Mouse (Mus musculus) hindbrain, embryonic 11.5 days (tissue): ENCODE measurements around the gene Olfr522. TPM values are rescaled to one million over a fixed set of nuclear protein-coding genes. Genes with fewer than 3 reads are reported as not detected.

ENCODE experiments used
- ATAC-seq: fragments of 200-750 bp; cut with Nextera tagmentation; 2 replicates; pipeline ENCODE4 v1.8.0; 2017; ENCODE audit warnings: mild to moderate bottlenecking, moderate TSS enrichment, moderate library complexity; ENCODE audit not compliant: low FRiP score
- DNase-seq: peaks from one replicate; pipeline ENCODE4 v3.0.0-alpha.2; 2015; ENCODE audit warnings: low spot score
- H3K27ac ChIP-seq: fragments of 300-500 bp; sonication (generic); 2 replicates; pipeline ENCODE4 v1.5.1; 2014; ENCODE audit warnings: mild to moderate bottlenecking, low read depth, low read length
- H3K27me3 ChIP-seq: fragments of 300-500 bp; sonication (generic); 2 replicates; pipeline ENCODE4 v1.6.1; 2014; ENCODE audit warnings: mild to moderate bottlenecking, low read length, moderate library complexity, mixed read lengths; ENCODE audit not compliant: control insufficient read depth, insufficient read depth
- H3K36me3 ChIP-seq: fragments of 300-500 bp; sonication (generic); 2 replicates; pipeline ENCODE4 v1.6.1; 2014; ENCODE audit warnings: mild to moderate bottlenecking, low read length, moderate library complexity, mixed read lengths; ENCODE audit not compliant: control insufficient read depth, insufficient read depth
- H3K4me1 ChIP-seq: fragments of 300-500 bp; sonication (generic); replicated peaks from 2 replicates; pipeline ENCODE4 v1.6.1; 2014; ENCODE audit warnings: low read length, mixed read lengths; ENCODE audit not compliant: control insufficient read depth, insufficient read depth
- H3K4me2 ChIP-seq: fragments of 300-500 bp; sonication (generic); replicated peaks from 2 replicates; pipeline ENCODE4 v1.6.1; 2014; ENCODE audit warnings: mild to moderate bottlenecking, low read depth, low read length
- H3K4me3 ChIP-seq: fragments of 300-500 bp; sonication (generic); 2 replicates; pipeline ENCODE4 v1.5.1; 2014; ENCODE audit warnings: low read depth, low read length
- H3K9ac ChIP-seq: fragments of 300-500 bp; sonication (generic); 2 replicates; pipeline ENCODE4 v1.6.1; 2014; ENCODE audit warnings: low read depth, low read length
- H3K9me3 ChIP-seq: fragments of 300-500 bp; sonication (generic); 2 replicates; pipeline ENCODE4 v1.6.1; 2016; ENCODE audit warnings: low read length; ENCODE audit not compliant: control insufficient read depth
- WGBS: fragments of 180-500 bp; shearing (Covaris S2); extraction: QIAGEN DNeasy Blood & Tissue Kit; methylation state at CpG from one replicate; pipeline ENCODE4 v1.1.7; 2014; 5-methylcytosine and 5-hydroxymethylcytosine counted together
- polyA plus RNA-seq: library from polyadenylated mRNA; unstranded; fragments of >200 nt; fragmentation: Nextera tagmentation; extraction: Ambion mirVana; gene quantifications from 2 replicates; pipeline ENCODE4 v1.2.1, GENCODE M21; 2014

Gene Olfr522
- polyA plus RNA-seq = not detected in 2 replicates

GRCm38 (mm10) chr7:140164664-140165063 is at the start of gene Olfr522:
Gene Olfr522 (minus strand): TSS chr7:140164764.
- H3K36me3 ChIP-seq = no peaks in the 10 kb centered on the region
- H3K4me1 ChIP-seq = no peaks in the 10 kb centered on the region
- H3K9ac ChIP-seq = no peak within 1 kb of the TSS
- ATAC-seq = no peak
- no peak within 1 kb of the TSS for H3K4me3 ChIP-seq
- 78% methylated on average over 7 of the region's 7 CpGs for WGBS
- H3K9me3 ChIP-seq = no peaks in the 10 kb centered on the region
- no peak within 1 kb of the TSS for H3K27ac ChIP-seq
- no peaks in the 10 kb centered on the region for H3K27me3 ChIP-seq
- no peak within 1 kb of the TSS for H3K4me2 ChIP-seq
- DNase-seq = no peak

GRCm38 (mm10) chr7:140213841-140214240 is 49.3 kb upstream of the Olfr522 start:
- DNase-seq = no peak
- no peak overlapping the region for H3K9ac ChIP-seq
- no peaks in the 10 kb centered on the region for H3K9me3 ChIP-seq
- H3K36me3 ChIP-seq = no peaks in the 10 kb centered on the region
- H3K4me1 ChIP-seq = no peaks in the 10 kb centered on the region
- H3K27me3 ChIP-seq = no peaks in the 10 kb centered on the region
- no peak overlapping the region for H3K4me2 ChIP-seq
- H3K27ac ChIP-seq = no peak overlapping the region
- no peak for ATAC-seq
- 83% methylated on average over 5 of the region's 5 CpGs for WGBS
- H3K4me3 ChIP-seq = no peak overlapping the region

GRCm38 (mm10) chr7:140208677-140209076 is 44.1 kb upstream of the Olfr522 start:
- 90% methylated on average over 3 of the region's 3 CpGs for WGBS
- Histone ChIP-seq H3K27me3 (no peaks in the 10 kb centered on the region), H3K36me3 (no peaks in the 10 kb centered on the region), H3K27ac (no peak overlapping the region), H3K9me3 (no peaks in the 10 kb centered on the region), H3K9ac (no peak overlapping the region), H3K4me3 (no peak overlapping the region), H3K4me1 (no peaks in the 10 kb centered on the region), H3K4me2 (no peak overlapping the region)
- ATAC-seq (no peak), DNase-seq (no peak)

- DNase-seq = no peak
Measured at GRCm38 (mm10) chr7:140208153-140208552, 43.6 kb upstream of the Olfr522 start.

GRCm38 (mm10) chr7:140206904-140207303 is 42.3 kb upstream of the Olfr522 start:
- no peaks in the 10 kb centered on the region for H3K9me3 ChIP-seq
- 89% methylated on average over 3 of the region's 3 CpGs for WGBS
- H3K27me3 ChIP-seq = no peaks in the 10 kb centered on the region

More at GRCm38 (mm10) chr7:140208153-140208552, 43.6 kb upstream of the Olfr522 start:
- 85% methylated on average over 8 of the region's 8 CpGs for WGBS
- Histone ChIP-seq H3K9ac (no peak overlapping the region), H3K27me3 (no peaks in the 10 kb centered on the region), H3K27ac (no peak overlapping the region), H3K4me1 (no peaks in the 10 kb centered on the region), H3K36me3 (no peaks in the 10 kb centered on the region), H3K4me3 (no peak overlapping the region), H3K4me2 (no peak overlapping the region), H3K9me3 (no peaks in the 10 kb centered on the region)
- ATAC-seq = no peak

GRCm38 (mm10) chr7:140205864-140206263 is 41.3 kb upstream of the Olfr522 start, which contains the start of gene Olfr524:
Gene Olfr524 (minus strand): TSS chr7:140205964.
- Histone ChIP-seq H3K4me3 (no peak within 1 kb of the TSS), H3K4me1 (no peaks in the 10 kb centered on the region), H3K9me3 (no peaks in the 10 kb centered on the region), H3K36me3 (no peaks in the 10 kb centered on the region), H3K9ac (no peak within 1 kb of the TSS), H3K4me2 (no peak within 1 kb of the TSS), H3K27me3 (no peaks in the 10 kb centered on the region), H3K27ac (no peak within 1 kb of the TSS)
- ATAC-seq (no peak), DNase-seq (no peak)

More at GRCm38 (mm10) chr7:140206904-140207303, 42.3 kb upstream of the Olfr522 start:
- Histone ChIP-seq H3K36me3 (no peaks in the 10 kb centered on the region), H3K4me1 (no peaks in the 10 kb centered on the region), H3K27ac (no peak overlapping the region), H3K9ac (no peak overlapping the region), H3K4me2 (no peak overlapping the region), H3K4me3 (no peak overlapping the region)
- DNase-seq (no peak), ATAC-seq (no peak)

GRCm38 (mm10) chr7:140201090-140201489 is 36.5 kb upstream of the Olfr522 start:
- no peak for DNase-seq
- WGBS = 91% methylated on average over 4 of the region's 4 CpGs
- H3K27ac ChIP-seq = no peak overlapping the region

GRCm38 (mm10) chr7:140196002-140196401 is 31.4 kb upstream of the Olfr522 start:
- 85% methylated on average over 8 of the region's 8 CpGs for WGBS
- no peaks in the 10 kb centered on the region for H3K27me3 ChIP-seq
- DNase-seq (no peak), ATAC-seq (no peak)
- no peaks in the 10 kb centered on the region for H3K36me3 ChIP-seq
- H3K4me1 ChIP-seq = no peaks in the 10 kb centered on the region
- no peak overlapping the region for H3K9ac ChIP-seq
- no peaks in the 10 kb centered on the region for H3K9me3 ChIP-seq
- no peak overlapping the region for H3K27ac ChIP-seq
- no peak overlapping the region for H3K4me2 ChIP-seq
- no peak overlapping the region for H3K4me3 ChIP-seq

More at GRCm38 (mm10) chr7:140201090-140201489, 36.5 kb upstream of the Olfr522 start:
- H3K27me3 ChIP-seq = no peaks in the 10 kb centered on the region
- H3K9ac ChIP-seq = no peak overlapping the region
- H3K9me3 ChIP-seq = no peaks in the 10 kb centered on the region
- no peaks in the 10 kb centered on the region for H3K4me1 ChIP-seq
- H3K4me2 ChIP-seq = no peak overlapping the region
- no peak for ATAC-seq
- H3K4me3 ChIP-seq = no peak overlapping the region
- no peaks in the 10 kb centered on the region for H3K36me3 ChIP-seq

GRCm38 (mm10) chr7:140194031-140194430 is 29.5 kb upstream of the Olfr522 start:
- WGBS = 95% methylated on average over 4 of the region's 4 CpGs
- Histone ChIP-seq H3K9me3 (no peaks in the 10 kb centered on the region), H3K4me2 (no peak overlapping the region), H3K4me3 (no peak overlapping the region), H3K27me3 (no peaks in the 10 kb centered on the region), H3K27ac (no peak overlapping the region), H3K9ac (no peak overlapping the region), H3K4me1 (no peaks in the 10 kb centered on the region), H3K36me3 (no peaks in the 10 kb centered on the region)
- no peak for ATAC-seq
- no peak for DNase-seq
